Mouse (Mus musculus) bone marrow, adult 2 months (tissue): ENCODE results near the gene Glb1.

ENCODE experiments used
- CTCF ChIP-seq: fragments of 200-500 bp; IDR thresholded peaks from 2 replicates; pipeline ENCODE4 v1.5.1; 2011; ENCODE audit warnings: low read length, control low read depth; ENCODE audit not compliant: control insufficient read depth, insufficient read depth
- POLR2A ChIP-seq: fragments of 200-500 bp; IDR thresholded peaks from 2 replicates; pipeline ENCODE4 v1.6.1; 2011; ENCODE audit warnings: low read depth, mild to moderate bottlenecking, control low read depth, low read length, borderline replicate concordance; ENCODE audit not compliant: control insufficient read depth

DNA sequence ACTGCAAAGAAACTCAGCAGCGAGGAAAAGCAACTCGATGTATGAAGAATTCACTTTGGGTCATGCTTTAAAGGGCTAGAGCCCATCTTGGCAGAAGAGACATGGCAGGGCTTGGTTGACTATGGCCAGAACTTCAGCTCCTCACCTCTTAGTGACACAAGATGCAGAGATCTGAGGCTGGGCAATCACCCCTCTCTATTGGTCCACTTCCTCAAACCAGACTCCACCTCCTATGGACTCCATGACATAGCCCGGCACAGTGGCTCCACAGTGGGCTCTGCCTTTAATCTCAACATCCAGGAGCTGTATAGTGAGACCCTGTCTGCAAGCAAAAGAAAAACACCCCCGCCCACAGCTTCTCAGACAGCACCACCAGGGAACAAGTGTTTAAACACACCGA lies 83.9 kb downstream of the Glb1 start:
- TF ChIP-seq CTCF = no peak
- TF ChIP-seq POLR2A = no peak
